Mouse (Mus musculus) heart, postnatal 0 days (tissue): ENCODE results near the gene Fam172a.

Experiments used
- CTCF ChIP-seq: IDR thresholded peaks from 2 replicates; pipeline ENCODE4 v1.5.1; 2016; ENCODE audit warnings: antibody characterized with exemption, control low read depth, low read depth
- EP300 ChIP-seq: IDR thresholded peaks from 2 replicates; pipeline ENCODE4 v1.6.1; 2016; ENCODE audit warnings: antibody characterized with exemption, low read depth

DNA sequence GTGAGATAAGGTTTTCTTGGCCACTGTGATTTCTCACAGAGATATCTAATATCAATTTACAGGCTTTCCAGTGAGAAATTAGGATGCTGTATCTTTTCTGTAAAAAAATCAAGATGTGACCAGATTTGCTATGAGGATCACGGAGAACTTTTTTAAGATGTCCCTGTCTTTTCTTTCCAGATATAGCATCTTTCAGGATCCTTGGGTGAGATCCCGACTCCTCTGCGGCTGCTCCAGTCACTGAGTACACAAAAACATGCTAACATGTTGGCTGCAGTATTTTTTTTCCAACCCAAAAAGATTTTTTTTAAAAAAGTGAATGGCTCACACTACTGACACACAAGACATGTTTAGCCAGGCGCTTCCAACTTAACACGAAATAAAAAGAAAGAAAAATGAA is 476.9 kb downstream of the Fam172a start:
- TF ChIP-seq CTCF (no peak), EP300 (no peak)
